Mouse (Mus musculus): ENCODE data around the gene Snrpa. TPM values are rescaled to one million over a fixed set of nuclear protein-coding genes. Genes with fewer than 3 reads are reported as not detected.

Snrpa gene
- polyA plus RNA-seq, 1 experiment = 128 TPM

DNA sequence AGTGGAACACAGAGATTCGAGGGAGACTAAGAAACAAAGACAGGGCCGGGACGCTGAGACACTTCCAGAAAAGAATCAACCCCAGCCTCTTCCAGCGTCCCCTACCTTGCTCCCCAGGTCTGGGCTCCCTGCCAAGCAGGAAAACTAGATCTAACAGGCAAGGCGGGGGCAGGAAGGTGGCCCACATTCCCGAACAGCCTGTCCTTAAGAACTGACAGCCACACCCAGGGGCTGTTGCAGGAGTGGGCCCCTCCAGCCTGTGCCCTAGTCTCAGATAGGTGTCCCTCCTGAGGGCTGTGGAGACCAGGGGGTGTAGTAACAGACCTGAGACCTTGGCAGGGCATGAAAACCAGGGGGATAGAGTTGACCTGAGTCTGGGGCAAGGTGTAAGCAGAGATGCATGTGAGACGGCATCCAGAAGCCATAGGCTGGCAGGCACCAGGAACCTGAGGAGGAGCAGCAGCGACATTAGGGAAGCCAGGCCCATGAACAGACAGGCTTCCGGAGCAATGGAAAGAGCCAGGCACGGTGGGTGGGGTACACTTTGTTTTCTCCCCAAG, 42.8 kb downstream of the Snrpa start, which contains the start of gene Cyp2t4:
Gene Cyp2t4 (plus strand): TSS at position 510 of the 560 bp plus-strand sequence.
- Histone ChIP-seq H3K4me3 (ENCODE audit: control insufficient read depth, low read depth, low read length) (no peak within 1 kb of the TSS), H3K4me1 (ENCODE audit: control insufficient read depth, insufficient read depth, low read length) (peaks cover 9% of the 10 kb centered on the region), H3K27me3 (ENCODE audit: control insufficient read depth, insufficient read depth, low read length) (no peaks in the 10 kb centered on the region), H3K27ac (ENCODE audit: control insufficient read depth, insufficient read depth, low read depth, low read length) (no peak within 1 kb of the TSS), H3K36me3 (ENCODE audit: control insufficient read depth, insufficient read depth, low read length) (no peaks in the 10 kb centered on the region; the same call in none of the 2 replicates)
- TF ChIP-seq CTCF (IDR thresholded peaks at IDR 0.05; ENCODE audit: control insufficient read depth, insufficient read depth, insufficient replicate concordance, low read depth, low read length) (no peak), POLR2A (IDR thresholded peaks at IDR 0.05; ENCODE audit: control insufficient read depth, low read depth, low read length) (no peak)

Other genes with a start within 250 kb of the Snrpa start
- 2.9 TPM in 2 replicates for gene Cyp2a12, start 167.2 kb downstream of the Snrpa start, polyA plus RNA-seq (2012; rRNA removed)
- 1.2 and 2.0 TPM in 2 replicates for gene Cyp2f2, start 76.4 kb downstream of the Snrpa start, polyA plus RNA-seq (2012; rRNA removed)
- 0.06 TPM in 1 of 2 replicates, not detected in the other for gene Cyp2t4, start 42.6 kb downstream of the Snrpa start, polyA plus RNA-seq (2012; rRNA removed)
- 622 and 747 TPM in 2 replicates for gene Egln2, start 29.5 kb downstream of the Snrpa start, polyA plus RNA-seq (2012; rRNA removed)
- gene Rab4b, start 17.4 kb downstream of the Snrpa start, polyA plus RNA-seq (2012; rRNA removed) = 64.5 and 65.1 TPM in 2 replicates
- not detected in 2 replicates for gene Gm21983, start 15.2 kb downstream of the Snrpa start, polyA plus RNA-seq (2012; rRNA removed)
- gene Mia, start 15.1 kb downstream of the Snrpa start, polyA plus RNA-seq (2012; rRNA removed) = 6.9 and 7.8 TPM in 2 replicates
- 44.3 TPM in 2 replicates for gene BC024978, start 490 bp downstream of the Snrpa start, polyA plus RNA-seq (2012; rRNA removed)
- gene Itpkc, start 32.4 kb upstream of the Snrpa start, polyA plus RNA-seq (2012; rRNA removed) = 4.1 and 5.2 TPM in 2 replicates
- 32.7 and 33.7 TPM in 2 replicates for gene Coq8b, start 36.8 kb upstream of the Snrpa start, polyA plus RNA-seq (2012; rRNA removed)
- 5.9 and 7.8 TPM in 2 replicates for gene Numbl, start 62.2 kb upstream of the Snrpa start, polyA plus RNA-seq (2012; rRNA removed)
- 23.9 and 26.1 TPM in 2 replicates for gene Ltbp4, start 141.4 kb upstream of the Snrpa start, polyA plus RNA-seq (2012; rRNA removed)
- gene Shkbp1, start 159.7 kb upstream of the Snrpa start, polyA plus RNA-seq (2012; rRNA removed) = 18.3 and 22.4 TPM in 2 replicates
- 0.35 and 0.89 TPM in 2 replicates for gene Gm20479, start 161.1 kb upstream of the Snrpa start, polyA plus RNA-seq (2012; rRNA removed)